Mouse (Mus musculus) spleen, postnatal 4 days (tissue): ENCODE results near the gene Sapcd2.

Experiments
- DNase-seq, 2 experiments: peaks; one replicate each; pipeline ENCODE4 v3.0.0; 2022; ENCODE audit warnings: low spot score in 2 of 2

The Sapcd2 gene

DNA sequence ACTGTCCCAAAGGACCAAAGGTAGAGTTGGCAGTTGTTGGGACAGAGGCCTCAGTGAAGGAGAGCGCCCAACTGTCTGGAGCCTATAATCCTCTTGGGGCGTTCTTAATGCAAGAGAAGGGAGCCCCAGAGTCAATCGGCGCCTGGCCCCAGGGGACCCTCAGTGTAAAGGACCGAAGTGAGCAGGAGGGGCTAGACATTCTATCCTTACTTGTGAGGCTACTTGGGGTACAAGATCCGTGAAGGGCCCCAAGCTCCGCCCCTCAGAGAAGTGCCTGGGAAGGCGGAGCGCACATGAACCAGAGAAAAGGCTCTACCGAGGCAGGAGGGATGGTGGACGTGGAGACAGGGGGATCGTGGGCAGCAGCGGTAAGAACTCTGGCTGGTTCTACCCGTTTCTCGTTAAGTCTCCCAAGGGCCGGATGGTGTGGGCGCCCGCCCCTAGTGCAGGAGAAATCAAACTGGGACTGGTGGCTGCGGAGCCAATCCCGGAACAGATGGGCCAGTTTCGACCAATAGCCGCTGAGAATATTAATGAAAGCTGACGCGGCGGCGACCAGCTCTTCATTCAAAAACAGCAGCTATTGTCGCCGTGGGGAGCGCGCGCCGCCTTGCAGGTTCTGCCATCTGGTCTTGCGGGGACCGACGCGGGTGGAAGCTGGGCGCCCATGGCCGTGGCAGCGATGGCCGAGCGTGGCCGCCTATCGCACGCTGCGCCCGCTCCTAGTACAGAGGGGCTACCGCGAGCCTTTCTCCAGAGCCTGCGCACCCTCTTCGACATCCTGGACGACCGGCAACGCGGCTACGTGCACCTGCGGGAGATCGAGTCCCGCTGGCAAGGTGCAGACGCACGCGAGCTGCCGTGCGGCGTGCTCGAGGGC lies at the start of gene Sapcd2:
Gene Sapcd2 (plus strand): TSS at position 558 of the 880 bp plus-strand sequence.
- DNase-seq, result peak; percentile 87 to 90

DNA sequence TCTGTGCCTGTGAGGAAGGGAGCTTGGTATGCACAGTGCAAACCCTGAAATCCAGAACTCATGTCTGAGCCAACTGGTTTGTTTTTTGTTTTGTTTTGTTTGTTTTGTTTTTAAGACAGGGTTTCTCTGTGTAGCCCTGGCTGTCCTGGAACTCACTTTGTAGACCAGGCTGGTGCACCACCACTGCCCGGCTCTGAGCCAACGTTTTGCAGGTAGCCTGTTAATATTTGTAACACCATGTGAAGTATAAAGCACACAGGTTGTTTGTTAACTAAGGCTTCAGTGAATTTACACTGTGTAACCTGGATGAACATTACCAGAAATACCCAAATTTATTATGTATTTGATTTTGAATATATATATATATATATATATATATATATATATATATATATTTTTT lies 46.1 kb upstream of the Sapcd2 start:
- no peak for DNase-seq

DNA sequence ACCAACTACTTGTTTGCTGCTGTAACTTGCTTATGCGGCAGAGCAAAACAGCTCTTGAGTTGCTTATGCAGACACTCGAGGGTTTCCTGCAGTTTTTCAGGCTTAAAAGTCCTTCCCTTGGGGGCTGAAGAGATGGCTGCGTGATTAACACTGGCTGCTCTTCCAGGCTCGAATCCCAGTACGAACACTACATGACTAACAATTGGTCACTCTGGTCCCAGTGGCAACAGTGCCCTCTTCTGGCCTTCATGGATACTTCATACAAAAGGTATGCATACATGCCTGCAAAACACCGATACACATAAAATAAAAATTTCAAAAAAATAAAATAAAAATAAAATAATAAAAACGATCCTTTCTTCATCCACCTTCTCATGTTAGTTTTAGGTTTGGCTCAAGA lies 43.7 kb upstream of the Sapcd2 start:
- DNase-seq, result no peak

DNA sequence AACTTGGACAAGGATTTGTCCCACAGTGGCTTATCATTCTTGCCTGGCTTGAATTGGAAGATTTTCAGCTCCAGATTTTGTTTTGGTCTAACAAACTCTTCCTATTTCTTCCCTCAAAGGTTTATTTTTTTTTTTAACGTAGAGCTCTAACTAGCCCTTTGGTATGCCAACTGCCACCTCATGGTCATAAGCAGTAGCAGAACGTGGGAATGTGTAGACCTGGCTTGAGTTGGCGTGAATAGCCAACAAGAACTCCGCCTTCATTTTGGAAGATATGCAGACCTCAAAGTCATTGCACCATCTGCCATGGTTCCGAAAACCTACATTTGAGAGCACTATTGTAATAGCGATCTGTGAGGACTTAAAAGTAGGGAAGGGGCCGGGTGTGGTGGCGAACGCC lies 40.7 kb upstream of the Sapcd2 start:
- no peak for DNase-seq

DNA sequence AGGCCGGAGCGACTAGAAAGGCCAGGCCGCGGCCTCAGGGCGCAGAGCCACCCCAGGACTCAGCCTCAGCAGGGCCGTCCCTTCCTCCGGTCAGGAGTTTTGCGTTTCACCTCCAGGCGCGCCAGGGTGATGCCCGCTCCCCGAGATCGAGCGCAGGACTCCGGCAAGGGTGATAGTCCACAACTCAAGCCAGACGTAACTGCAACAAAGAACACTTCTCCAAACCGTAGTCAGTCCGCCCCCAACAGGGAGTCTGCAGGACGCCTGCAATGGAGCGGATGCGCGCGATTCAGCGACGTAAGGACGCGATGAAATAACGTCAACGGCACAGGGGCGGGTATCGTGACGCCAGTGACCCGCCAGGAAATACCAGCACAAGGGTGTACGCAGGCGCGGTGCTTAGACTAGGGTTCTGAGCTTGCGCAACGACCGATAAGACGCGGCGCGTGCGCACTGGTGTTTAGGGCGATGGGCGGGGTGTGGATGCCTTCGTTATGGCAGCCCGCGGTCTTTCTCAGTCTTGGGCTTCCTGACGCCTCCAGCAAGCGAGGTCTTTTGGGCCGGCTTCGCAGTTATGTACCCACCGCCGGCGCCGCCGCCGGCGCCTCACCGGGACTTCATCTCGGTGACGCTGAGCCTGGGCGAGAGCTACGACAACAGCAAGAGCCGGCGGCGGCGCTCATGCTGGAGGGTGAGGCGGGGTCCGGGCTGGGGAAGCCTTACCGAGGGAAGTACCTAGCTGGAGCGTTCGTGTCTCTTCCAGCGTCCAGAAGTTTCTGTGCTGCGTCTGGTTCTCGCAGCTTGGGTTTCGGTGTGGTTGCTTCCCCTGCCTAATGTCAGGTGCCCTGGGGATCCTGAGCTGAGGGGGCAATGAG lies 39.6 kb upstream of the Sapcd2 start, which contains the start of gene Man1b1:
Gene Man1b1 (plus strand): TSS at position 53 of the 875 bp plus-strand sequence.
- peak; percentile 100 for DNase-seq

DNA sequence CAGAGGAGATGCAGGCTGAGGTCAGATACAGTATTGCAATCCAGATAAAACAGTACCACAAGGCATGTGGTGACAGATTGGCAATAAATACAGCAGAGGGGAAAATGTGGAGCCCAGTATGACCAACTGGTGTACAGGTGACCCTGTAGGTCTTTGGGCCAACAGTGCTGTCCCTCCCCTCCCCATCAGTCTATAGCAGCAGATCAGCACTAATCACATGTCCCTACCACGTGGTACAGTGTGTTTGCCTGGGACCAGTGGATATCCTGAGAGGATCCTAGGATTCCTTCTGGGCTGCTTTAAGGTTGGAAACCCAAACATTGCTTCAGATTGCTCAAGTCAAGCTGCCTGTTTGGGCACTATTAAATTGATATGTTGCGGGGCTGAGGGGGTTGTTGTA lies 38.6 kb upstream of the Sapcd2 start:
- no peak for DNase-seq

DNA sequence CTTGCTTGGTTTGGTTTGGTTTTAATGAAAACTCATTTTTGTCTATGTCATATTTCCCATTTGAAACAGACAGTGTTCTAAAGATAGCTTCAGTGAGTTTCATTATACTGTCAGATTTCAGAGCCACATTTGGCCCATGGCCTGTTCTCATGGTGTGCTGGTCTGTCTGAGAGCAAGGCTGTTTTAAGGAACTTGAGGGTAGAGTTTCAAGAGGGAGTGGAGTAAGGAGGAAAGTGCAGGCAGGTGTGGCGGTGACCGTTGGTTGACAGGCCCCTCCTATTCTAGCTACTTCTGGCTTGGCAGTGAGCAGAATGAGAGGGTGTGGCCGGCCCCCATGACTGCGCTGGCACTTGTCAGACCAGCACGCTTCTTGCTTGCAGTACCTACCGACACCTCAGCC lies 33.8 kb upstream of the Sapcd2 start:
- DNase-seq, result no peak

DNA sequence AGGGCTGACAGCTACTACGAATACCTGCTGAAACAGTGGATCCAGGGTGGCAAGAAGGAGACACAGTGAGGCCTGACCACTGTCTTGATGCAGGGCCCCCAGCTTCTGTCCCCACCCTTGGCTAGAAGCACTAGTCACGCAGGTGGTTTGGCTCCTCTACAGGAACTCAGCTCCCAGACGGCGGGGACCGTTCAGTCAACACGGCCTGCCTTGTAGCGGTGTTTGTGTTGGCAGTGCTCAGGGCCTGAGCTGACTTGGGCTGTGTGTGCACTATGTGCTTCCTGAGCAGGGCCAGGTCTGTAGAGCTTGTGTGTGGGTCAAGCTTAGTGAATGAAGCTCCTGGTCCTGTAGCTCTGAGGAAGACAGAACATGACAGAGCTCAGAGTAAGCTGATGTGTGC lies 24.0 kb upstream of the Sapcd2 start:
- DNase-seq, result no peak

DNA sequence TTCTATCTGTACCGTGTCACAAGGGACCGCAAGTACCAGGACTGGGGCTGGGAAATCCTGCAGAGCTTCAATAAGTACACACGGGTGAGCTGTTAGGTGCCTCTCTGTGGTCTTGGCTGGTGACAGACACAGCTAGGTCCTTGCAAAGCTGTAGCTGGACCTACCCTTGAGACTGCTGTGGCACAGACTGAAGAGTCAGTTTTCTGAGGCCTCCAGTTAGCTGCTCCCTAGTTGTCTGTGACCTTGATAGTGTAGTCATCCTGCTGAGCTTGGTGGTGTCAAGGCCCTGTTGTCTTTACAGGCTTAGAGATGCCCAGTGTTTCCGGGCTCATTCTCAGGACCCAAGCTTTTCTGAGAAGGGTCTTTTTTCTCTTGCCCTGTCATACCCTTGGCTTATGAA lies 22.6 kb upstream of the Sapcd2 start:
- DNase-seq, result no peak

DNA sequence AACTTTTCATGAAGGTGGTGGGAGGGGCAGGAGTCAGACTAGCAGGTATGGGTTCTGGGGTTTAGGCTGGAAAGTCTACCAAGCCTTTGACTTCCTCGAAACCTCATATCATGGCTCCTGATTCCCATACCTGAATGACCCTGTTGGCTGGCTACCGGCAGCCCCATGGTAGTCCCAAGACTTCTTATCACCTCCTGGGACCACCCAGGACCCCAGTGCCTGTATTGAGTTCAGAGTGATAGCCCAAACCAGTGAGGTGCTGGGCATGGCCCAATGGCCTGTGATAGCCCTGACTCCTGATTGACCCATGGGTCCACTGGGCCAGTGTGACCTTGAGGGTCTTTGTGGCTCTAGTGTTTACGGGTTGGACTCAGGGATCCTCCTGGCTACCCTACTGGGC lies 21.4 kb upstream of the Sapcd2 start:
- DNase-seq, result no peak

DNA sequence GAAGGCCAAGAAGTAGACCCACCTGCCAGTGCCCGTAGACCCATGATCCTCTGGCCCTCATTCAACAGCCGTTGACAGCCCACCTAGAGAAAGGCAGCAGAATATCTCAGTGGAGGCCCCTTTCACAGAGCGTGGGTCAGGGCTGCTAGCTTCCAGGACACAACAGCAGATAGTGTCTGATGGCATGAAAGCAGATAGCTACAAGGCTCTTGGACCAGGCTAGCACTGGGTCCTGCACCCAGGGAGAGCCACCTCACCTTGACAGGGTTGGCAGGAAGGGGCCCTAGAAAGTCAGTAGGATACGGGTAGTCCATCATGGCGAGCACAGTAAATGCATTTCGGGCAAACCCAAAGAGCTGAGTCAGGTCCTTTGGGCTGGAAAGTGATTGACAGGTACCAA lies 17.9 kb upstream of the Sapcd2 start:
- no peak for DNase-seq

DNA sequence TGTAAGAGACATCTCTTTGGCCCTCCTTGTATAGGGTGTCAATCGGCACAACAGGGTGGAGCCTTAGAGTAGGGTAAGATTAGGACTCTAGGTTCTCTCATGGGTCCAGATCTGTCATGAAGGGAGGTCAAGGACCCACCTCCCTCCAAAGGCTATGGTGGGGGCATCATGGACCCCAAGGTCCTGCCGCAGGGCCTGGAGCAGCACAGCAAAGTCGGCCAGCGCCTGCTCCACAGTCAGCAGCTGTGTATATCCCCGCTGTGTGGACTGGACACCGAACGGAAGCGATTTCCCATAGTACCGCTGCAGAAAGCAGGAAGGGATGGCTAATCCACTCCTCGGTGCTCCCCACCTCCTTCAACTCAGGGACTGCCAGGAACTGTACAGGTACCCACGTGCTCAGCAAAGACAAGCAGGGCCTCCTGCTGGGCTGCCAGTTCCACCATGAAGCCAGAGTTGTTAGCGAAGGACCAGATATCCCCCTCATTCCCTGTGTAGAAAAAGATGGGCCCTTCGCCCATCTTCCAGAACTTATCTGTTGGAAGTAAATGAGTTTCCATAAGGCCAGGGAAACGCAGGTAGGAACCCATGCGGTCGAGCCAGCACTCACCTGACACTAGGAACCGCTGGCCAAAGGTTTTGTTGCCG lies 16.6 kb upstream of the Sapcd2 start:
- DNase-seq, result no peak

DNA sequence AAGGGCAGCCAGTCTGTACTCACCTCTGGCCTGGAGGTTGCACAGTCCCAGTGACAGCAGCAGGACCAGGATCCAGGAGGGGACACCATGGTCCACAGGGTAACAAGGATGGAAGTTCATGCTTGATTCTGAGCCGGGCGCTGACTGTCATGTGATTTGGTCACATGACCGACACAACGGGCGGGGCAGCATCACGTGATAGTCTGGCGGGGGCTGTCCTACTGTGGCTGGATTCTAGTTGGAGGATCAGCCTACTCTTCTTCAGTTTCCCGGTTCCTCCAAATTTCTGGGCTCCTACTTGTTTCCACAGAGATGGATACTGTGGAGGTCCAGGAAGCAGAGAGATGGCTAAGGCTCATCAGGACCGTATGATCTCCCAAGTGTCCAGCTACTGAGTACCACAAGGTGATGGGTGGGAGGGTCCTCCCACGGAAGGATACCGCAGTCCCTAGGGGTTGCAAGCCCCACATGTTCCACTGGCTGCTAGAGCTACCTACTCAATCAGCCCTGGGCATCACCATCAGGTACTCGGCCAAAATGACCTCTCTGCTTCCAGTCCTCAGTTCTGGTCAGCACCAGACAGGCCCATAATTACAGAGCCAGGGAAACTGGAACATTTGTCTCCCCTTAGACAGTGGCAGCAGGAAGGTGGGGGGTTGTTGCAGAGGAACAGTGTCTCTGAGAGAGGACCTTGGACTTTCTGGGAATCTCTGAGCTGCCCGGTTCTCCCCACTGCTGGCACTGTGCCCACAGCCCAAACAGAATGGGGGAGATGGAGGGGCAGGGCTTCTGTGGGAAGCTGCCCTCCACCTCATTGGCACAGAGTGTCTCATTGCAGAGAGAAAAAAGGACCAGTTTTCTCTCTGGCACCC lies 15.7 kb upstream of the Sapcd2 start, which contains the start of gene Dpp7:
Gene Dpp7 (minus strand): TSS at position 152 of the 872 bp plus-strand sequence.
- DNase-seq, result peak; percentile 79 to 87

DNA sequence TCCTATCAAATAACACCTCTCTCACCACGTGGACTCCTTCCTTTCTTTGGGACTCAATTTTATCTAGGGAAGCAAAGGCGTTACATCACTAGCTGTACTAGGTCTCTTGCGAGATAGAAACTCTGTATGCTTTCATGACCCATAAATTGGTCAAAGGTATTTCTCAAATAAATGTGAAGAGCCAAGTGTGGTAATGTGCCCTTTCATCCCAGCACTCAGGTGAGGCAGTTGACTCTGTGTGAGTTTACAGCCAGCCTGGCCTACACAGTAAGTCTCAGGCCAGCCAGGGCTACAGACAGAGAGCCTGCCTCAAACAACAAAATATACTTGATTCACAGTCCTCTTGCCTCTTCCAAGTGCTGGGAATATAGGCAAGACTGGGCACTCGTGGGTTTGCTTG lies 12.3 kb upstream of the Sapcd2 start:
- DNase-seq, result no peak

DNA sequence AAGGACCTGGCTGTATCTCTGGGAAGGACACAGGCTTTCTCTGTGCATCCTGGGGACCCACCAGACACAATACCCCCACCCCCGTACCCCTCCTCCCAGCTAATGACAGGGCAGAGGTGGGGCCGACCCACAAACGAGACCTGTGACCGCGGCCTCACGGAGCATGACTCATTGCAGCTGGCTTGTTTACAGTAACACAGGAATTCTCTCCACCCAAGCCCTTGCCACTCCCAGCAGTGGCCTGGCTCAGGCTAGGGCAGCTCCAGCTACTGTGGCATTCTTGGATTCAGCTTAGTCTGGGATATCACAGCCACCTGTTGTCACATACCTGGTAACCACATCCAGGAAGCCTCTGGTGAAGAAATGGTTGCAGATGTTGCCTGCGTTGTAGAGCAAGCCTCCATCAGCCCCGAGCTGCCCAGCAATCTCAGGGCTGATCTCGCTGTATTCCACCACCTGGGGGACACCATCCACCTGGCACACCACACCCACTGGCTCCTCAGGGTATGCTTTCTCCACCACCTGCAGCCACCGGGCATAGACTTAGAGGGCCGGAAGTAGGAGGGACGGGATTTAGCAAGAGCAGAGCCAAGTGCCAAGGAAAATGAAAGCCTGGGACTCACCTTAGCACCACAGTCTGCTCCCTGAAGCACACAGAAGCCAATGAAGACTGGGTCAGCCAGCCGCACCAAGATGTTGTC lies 8.5 kb upstream of the Sapcd2 start:
- DNase-seq, result no peak

DNA sequence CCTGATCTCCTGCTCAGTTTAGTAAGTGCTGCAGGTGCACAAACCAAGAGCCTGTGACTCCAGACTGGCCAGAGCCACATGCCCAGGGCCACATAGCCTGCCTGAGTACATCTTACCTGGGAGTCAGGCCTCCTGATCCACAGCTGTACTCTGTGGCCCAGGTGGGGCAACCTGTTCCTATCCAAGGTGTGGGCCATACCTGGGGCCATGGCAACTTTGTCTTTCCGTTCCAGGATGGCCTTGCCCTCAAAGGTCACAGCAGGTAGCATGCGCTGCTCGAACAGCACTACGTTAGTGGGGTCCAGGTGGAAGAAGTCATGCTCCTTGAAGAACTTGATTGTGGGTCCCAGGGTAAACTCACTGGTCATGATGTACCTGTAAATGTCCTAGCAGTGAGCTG lies 7.8 kb upstream of the Sapcd2 start:
- no peak for DNase-seq

DNA sequence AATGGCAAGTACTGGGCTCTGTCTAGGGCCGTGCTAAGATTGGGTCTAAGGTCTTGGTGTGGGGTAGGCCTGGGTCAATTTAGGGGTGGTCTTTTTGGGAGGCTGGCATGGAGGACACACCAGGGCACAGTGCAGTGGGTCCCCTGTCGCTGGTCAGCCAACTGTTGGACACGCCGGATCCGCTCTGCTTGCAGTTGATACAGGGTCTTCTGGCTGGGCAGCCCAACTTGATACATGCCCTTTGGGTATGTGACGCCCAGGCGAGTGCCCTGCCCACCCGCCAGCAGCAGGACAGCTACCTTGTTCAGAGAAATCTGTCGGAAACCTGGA lies 7.4 kb upstream of the Sapcd2 start:
- DNase-seq, result no peak

DNA sequence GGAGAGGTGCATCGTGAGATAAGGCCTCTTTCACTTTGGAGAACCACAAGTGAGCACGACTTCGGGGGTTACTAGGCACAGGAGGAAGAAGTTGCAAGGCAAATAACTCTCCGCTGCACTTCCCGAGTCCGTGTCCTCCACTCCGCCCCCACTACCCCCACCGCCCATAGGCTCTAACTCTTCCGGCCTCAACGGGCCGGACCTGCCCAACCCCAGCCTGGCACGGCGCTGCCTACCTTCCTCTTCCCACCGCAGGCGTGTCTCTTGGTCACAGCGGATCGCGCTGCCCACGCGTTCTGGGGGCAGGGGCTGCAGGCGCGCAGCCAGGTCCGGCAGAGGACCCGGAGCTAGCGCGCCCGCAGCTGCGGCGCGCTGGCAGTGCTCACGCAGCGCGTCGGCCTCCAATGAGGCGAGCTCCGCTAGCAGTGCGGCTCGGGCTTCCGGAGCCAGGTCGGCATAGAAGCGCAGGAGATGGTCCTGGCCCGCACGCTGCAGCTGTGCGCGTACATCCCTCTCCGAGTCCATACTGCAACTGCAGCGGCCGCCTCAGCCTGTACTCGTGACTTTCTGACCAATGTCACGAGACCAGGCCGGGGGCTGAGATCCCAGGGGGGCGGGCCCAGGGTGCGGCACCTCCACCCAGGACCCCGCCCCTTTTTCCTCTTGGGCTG lies 6.9 kb upstream of the Sapcd2 start, which contains the start of gene Uap1l1:
Gene Uap1l1 (minus strand): TSS at position 592 of the 671 bp plus-strand sequence.
- peak; percentile 65 to 79 for DNase-seq

DNA sequence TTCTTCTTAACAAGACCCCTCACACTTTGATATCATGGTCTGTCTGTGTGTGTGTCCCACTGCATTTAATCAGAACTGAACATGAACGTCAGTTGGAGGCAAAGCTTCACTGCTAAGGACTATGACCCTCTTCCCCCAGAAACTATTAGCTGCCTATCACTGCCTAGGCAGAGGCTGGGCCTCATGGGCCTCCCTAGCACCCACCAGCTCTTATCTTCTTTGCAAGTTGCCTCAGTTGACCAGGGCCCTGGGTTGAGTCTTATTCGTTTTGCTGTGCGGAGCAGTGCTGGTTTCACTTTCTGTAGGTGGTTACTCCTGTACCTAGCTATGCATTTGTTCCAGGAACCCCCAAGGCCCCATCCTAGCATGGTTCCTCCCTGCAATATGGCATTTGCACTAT lies 2.1 kb upstream of the Sapcd2 start:
- DNase-seq, result no peak
